Mouse (Mus musculus) thymus, postnatal 25 days (tissue): ENCODE measurements around the gene Krtap12-1.
A peak's percentile ranks its signal among the peaks of the same experiment; 100 is the strongest.
"Not testable (repeated sequence)": the region's sequence is repeated elsewhere in the genome, so short reads cannot be mapped to it uniquely, and the experiment has no call there.

Experiments
- DNase-seq: peaks from one replicate; pipeline ENCODE4 v3.0.0; 2022

The Krtap12-1 gene

DNA sequence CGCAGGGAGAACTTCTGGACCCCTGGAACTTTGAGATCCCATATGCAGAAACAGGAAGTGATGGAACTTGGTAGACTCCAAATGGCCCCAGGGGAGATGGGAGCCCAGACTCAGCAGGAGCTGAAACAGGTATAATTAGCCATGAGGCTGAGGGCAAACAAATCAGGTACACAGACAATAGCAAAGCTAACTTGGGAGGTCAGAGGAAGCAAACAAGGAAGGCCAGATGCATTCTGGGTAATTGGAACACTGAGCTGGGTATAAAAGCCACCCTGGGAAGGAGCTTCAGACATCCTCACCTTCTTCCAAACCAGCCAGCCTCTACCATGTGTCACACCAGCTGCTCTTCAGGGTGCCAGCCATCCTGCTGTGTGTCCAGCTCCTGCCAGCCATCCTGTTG lies at the start of gene Krtap12-1:
Gene Krtap12-1 (plus strand): TSS at position 301 of the 400 bp plus-strand sequence.
- not testable (repeated sequence) for DNase-seq

GRCm38 (mm10) chr10:77670710-77671109 lies 49.7 kb upstream of the Krtap12-1 start:
- DNase-seq = no peak

- no peak for DNase-seq
Observed at GRCm38 (mm10) chr10:77671519-77671918, 48.9 kb upstream of the Krtap12-1 start.

DNA sequence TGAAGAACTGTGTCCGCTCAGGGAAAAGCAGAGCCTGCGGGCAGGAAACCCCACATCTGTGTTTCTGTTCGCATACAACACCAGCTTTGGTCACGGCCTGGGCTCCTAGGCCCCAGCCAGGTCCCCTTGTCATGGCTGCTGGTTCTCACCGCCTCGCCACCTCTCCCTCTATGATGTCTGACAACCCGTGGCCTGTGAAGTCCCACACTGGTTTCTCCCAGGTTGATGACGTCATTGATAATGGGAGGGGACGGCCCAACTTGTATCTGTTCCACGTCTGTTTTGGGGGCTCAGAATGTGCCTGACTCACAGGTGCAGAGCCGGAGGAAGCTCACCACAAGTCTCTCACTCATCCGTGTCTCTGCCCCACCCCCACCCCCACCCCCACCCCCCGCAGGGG lies 46.6 kb upstream of the Krtap12-1 start:
- DNase-seq = peak; percentile 66

- peak; percentile 40 for DNase-seq
Observed at GRCm38 (mm10) chr10:77677562-77677961, 42.8 kb upstream of the Krtap12-1 start.

DNA sequence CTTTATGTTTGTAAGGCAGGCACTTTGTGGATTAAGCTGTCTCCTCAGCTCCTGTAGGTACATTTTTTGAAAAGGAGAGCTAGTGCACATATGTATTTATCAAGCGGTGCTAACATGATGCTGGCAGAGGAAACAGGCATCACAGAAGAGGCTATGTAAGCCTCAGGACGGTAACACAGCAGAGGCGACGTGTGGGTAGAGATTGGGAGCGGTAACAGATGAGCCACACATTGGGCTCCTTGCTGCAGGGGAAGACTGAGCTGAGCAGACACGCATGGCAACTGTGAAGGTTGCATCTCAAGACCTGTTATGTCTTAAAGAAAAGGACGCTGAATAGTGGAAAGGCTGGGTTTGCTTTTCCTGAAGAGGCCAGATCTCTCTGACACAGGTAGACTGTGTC lies 37.4 kb upstream of the Krtap12-1 start:
- DNase-seq = no peak

DNA sequence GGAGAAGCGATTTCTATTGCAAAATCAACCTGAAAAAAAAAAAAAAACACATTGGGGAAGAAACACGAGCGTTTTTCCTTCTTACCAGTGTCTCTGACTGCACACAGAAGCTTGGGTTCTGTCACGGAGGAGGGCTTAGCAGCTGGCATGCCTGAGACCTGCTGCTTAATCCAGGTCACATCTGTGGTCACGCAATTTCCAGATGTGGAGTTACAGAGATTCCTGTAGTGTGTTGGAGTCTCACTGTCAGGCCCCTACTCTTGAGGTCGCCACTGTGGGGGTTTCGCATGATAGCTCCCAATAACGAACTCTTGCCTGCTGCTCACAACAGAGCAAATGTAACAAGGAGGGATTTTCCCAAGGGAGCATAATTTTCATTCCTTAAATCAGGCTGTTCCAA lies 36.2 kb upstream of the Krtap12-1 start:
- DNase-seq = no peak

DNA sequence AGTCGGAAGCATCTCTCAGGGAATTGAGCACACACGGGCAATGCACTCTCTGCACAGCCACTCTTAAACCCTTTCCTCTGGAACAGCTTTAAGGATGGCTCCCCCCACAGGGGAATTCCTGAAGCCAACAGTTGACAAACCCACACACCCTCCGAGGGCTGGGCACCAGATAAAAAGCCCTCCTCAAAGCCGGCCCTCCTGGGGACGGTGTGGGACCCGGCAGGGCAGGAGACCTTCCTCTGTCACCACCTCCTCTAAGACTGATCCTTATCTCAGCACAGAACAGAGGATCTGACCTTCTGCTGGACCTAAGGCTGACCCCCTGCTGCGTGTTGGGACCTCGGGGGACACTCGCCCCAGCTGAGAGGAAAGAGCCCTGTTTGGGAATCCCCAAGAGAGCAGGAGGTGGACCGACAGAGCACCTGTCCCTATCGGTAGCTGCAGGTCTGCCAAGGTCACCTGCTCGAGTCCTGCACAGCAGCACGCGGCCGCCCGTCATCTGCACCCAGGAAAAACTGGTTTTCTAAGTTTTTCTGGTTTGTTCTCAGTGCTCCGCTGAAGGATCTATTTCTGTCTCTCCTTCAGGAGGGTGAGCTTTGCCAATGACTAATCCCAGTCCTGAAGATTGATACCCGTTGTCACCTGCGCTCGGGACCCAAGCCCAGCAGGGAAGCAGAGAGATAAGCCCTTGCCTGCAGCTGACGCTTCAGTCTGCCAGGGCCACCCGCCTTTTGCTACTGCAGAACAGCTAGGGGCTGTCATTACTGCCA lies 34.3 kb upstream of the Krtap12-1 start, which contains the start of gene Tspear:
Gene Tspear (plus strand): TSS at position 675 of the 770 bp plus-strand sequence.
- no peak for DNase-seq

- no peak for DNase-seq
Observed at GRCm38 (mm10) chr10:77687021-77687420, 33.4 kb upstream of the Krtap12-1 start.

DNA sequence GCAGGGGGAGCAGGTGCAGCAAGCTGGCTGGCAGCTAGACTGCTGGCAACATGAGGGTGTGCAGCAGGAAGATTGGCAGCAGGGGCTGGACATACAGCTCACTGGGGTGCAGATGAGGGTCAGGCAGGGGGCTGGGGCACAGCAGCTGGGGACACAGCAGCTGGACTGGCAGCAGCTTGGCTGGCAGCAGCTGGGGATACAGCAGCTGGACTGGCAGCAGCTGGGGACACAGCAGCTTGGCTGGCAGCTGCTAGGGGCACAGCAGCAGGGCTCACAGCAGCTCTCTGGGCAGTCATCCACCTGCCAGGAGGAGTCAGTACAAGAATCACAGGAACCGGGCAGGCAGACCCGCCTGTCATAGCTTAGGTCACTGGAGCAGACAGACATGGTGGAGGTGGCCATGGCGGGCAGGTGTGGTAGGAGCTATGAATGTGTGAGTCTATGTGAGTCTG lies 30.0 kb upstream of the Krtap12-1 start, which contains the start of gene Gm19402:
Gene Gm19402 (minus strand): TSS at position 402 of the 452 bp plus-strand sequence.
- not testable (repeated sequence) for DNase-seq

- DNase-seq = no peak
Observed at GRCm38 (mm10) chr10:77697133-77697532, 23.3 kb upstream of the Krtap12-1 start, which contains the start of gene Gm9508. Gene Gm9508 (minus strand): TSS chr10:77697233.

DNA sequence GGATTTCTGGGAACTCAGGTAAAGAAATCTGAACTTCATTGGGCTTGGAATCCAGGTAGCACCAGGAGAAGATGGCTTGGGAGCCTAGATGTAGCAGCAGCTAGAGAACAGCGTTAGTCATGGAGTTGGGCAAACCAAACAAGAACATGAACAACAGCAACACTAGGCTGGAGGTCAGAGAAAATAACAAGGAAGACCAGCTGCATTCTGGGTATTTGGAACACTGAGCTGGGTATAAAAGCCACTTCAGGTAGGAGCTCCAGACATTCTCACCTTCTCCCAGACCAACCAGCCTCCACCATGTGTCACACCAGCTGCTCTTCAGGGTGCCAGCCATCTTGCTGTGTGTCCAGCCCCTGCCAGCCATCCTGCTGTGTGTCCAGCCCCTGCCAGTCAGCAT lies 14.1 kb upstream of the Krtap12-1 start, which contains the start of gene Gm10272:
Gene Gm10272 (plus strand): TSS at position 301 of the 400 bp plus-strand sequence.
- no peak for DNase-seq

DNA sequence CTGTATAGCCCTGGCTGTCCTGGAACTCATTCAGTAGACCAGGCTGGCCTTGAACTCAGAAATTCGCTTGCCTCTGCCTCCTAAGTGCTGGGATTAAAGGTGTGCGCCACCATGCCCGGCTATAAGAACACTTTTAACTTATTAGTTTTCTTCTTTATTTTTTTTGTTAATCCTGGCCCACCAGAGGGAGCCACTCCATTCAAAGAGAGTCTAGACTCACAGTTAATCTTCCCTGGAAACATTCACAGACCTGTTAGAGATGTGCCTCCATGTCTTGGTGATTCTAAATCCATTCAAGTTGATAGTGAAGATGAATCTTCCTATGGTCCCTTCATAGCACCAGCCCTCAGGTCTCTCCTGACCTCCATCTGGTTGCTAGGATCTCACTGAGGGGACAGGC lies 10.6 kb upstream of the Krtap12-1 start:
- DNase-seq = no peak

DNA sequence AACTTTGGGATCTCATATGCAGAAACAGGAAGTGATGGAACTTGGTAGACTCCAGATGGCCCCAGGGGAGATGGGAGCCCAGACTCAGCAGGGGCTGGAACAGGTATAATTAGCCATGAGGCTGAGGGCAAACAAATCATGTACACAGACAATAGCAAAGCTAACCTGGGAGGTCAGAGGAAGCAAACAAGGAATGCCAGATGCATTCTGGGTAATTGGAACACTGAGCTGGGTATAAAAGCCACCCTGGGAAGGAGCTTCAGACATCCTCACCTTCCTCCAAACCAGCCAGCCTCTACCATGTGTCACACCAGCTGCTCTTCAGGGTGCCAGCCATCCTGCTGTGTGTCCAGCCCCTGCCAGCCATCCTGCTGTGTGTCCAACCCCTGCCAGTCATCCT lies 9.2 kb upstream of the Krtap12-1 start, which contains the start of gene Gm10024:
Gene Gm10024 (plus strand): TSS at position 301 of the 400 bp plus-strand sequence.
- DNase-seq = not testable (repeated sequence)

GRCm38 (mm10) chr10:77713734-77714133 lies 6.7 kb upstream of the Krtap12-1 start:
- no peak for DNase-seq

DNA sequence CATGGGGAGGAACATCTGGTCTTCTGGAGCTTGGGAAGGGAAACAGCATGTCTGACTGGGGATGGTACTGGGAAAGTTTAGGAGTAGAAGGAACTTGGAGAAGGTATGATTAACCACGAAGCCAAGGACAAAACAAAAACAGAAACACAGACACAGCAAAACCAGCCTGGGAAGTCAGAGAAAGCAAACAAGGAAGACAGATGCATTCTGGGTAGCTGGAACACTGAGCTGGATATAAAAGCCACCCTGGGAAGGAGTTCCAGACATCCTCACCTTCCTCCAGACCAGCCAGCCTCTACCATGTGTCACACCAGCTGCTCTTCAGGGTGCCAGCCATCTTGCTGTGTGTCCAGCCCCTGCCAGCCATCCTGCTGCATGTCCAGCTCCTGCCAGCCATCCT lies 4.9 kb upstream of the Krtap12-1 start, which contains the start of gene Gm10142:
Gene Gm10142 (plus strand): TSS at position 301 of the 400 bp plus-strand sequence.
- no peak for DNase-seq

GRCm38 (mm10) chr10:77724855-77725254 lies 4.5 kb downstream of the Krtap12-1 start:
- DNase-seq = no peak

DNA sequence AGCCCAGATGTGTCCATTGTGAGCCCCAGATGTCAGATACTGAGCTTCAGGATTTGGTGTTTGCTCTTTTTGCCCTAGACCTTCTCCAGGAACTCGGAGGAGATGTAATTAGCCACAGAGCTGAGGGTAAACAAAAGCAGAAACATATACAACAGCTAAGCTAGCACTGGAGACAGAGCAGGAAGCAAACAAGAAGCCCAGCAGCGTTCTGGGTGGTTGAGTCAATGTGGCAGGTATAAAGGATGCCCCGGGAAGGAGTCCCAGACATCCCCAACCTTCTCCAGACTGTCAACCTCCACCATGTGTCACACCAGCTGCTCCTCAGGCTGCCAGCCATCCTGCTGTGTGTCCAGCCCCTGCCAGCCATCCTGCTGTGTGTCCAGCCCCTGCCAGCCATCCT lies 5.8 kb downstream of the Krtap12-1 start, which contains the start of gene Gm10100:
Gene Gm10100 (plus strand): TSS at position 301 of the 400 bp plus-strand sequence.
- DNase-seq = no peak

GRCm38 (mm10) chr10:77728280-77728679 lies 7.9 kb downstream of the Krtap12-1 start:
- DNase-seq = no peak

GRCm38 (mm10) chr10:77729241-77729640 lies 8.8 kb downstream of the Krtap12-1 start:
- DNase-seq = peak; percentile 6

DNA sequence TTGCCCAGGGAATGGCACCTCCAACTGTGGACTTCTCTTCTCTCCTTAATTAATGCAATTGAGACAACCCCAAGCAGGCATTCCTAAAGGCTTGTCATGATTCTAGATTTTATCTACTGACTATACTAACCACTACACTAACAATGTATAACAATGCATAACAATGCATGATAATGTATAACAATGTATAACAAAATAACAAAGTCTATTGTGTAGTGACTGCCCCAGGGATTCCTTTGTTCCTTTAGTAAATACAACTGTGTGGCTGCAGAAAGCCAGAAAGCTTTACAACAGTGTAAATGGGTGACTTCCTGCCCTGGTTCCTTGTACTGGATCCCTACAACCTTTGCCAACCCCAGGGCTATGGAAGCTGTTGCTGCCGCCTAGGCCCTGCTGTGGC lies 15.5 kb downstream of the Krtap12-1 start:
- no peak for DNase-seq

- no peak for DNase-seq
Observed at GRCm38 (mm10) chr10:77738929-77739328, 18.5 kb downstream of the Krtap12-1 start.

GRCm38 (mm10) chr10:77741924-77742688 lies 21.7 kb downstream of the Krtap12-1 start, which contains the start of gene Gm18596:
Gene Gm18596 (minus strand): TSS chr10:77742638.
- DNase-seq = not testable (repeated sequence)
